Mouse (Mus musculus): ENCODE data around the gene Ccdc96.

Ccdc96 gene

DNA sequence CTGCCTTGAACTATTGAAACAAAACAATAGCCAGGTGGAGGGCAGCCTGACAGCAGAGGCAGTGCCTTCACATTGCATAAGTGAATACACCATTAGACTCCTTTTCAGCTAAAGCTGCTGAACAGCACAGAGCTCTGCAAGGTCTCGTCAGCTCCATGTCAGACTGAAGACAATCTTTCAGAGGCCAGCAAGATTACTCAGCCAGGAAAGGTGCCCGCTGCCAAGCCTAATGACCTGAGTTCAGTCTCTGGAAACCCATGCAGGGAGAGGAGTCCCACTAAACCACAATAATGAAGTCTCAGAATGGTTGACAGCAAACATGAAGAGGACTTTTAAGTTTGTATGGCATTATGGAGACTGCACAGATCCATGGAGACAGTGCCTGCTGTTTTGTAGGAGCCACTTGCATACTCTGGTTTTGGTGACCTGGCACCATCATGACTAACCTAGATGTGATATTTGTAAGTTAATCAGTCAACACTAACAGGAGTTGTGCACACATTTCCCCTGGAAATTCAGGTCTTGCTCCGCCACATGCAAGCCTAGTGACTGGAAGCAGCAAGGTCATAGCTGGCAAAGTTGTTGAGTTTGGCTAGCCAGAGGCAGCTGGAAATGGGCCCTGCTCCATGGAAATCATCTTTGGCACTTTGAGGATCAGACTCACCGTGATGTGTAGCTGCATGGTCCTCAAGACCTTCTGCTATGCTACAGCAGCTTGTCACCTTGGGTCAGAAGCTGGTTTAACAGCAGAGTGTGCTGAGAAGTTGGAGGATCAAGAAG, 11.3 kb upstream of the Ccdc96 start:
- no peak for DNase-seq (ENCODE audit: low spot score in 2 of 2)

DNA sequence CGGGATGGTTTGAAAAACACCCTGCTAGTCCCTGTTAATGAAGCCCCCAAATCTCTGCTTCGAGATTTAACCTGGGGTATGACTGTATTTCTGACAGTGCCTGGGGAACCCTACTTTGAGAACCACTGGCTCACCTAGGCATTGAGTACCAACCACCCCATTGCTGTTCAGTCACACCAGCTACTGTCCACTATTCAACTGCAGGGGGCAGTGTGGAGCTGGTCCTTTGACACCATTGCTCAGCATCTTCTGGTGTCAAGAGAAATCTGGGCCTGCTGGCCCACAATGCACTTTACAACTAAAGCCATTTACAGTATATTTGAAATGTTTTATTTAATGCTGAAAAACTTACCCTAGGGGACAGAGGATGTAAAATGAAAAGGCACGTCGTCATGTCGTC, 10.1 kb upstream of the Ccdc96 start:
- DNase-seq (ENCODE audit: low spot score in 2 of 2) = peak; percentile 28 to 53

DNA sequence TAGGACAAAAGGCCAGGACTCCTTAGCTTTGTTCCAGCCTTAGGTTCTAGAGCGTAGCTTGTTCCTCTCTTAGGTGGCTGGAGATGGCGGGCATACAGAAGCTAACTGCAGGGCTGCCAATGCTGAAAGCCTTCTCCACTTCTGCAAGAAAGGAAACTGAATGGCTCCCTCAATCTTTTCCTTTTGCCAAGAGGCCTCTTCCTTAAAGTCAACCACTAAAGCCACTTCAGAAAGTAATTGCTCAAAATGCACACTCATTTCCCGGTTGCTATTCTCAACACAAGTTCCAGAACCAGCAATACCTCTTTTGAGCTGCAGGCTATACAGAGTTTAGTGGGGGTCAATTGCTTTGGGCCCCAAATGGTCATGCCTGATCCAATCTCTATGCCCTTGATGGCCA, 6.9 kb upstream of the Ccdc96 start:
- no peak for DNase-seq (ENCODE audit: low spot score in 2 of 2)

DNA sequence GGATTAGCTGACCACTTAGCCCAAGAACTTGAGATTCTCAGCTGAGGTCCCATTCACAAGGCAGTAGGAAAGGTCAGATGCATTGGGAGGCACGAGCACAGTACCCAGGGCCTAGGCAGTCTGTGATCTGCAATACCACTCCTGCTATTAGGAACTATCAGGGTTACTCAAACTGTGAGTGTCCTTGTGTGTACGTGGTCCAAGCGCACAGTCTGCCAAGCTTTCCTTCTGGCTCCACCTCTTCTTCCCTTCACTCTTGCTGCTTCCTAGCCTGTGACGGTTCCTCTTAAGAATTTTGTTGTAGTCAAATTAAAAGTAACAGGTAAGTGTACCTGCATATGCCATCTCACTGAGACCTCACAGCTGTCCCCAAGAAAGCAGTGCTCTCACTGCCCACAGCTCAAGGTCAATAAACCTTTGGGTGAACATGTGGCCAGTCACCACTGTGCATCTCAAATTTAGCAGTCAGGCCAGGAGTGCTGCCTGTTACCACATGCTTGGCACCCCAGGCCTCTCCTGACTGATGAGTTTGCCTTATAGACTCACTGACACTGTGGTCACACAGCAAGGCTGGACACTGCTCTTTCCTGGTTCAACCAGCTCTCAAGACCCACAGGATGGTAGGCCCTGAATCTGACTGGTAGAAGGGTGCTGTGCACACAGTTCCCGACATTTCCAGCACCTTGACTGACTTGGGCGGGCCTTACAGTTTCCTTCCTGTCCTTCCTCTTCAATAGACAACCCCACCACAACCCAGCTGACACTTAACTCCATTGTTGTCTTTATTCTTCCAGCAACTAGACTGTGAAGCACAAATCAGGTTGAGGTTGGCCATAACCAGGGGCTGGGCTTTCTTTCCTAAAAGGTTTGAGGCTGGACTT, 5.6 kb upstream of the Ccdc96 start:
- DNase-seq (ENCODE audit: low spot score in 2 of 2) = peak in 1 of 2 experiments; percentile 42

DNA sequence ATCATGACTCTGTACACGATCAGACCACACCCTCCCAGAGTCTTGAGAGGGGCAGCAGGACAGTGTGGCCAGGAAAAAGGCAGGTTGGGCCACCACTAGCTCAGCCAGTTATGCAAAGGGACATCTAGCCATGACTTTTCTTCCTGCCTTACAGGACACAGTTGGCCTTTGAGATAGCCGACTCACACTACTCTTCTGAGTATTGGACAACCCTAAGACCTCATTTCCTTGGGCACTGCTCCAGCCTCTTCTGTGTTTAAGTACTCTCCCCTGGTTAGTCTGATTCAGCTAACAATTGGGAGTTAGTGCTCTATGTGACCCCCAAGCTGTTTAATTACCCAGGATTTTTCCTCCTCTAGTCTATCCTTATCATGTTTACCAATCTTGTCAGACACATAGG, 4.7 kb upstream of the Ccdc96 start:
- DNase-seq (ENCODE audit: low spot score in 2 of 2) = no peak

DNA sequence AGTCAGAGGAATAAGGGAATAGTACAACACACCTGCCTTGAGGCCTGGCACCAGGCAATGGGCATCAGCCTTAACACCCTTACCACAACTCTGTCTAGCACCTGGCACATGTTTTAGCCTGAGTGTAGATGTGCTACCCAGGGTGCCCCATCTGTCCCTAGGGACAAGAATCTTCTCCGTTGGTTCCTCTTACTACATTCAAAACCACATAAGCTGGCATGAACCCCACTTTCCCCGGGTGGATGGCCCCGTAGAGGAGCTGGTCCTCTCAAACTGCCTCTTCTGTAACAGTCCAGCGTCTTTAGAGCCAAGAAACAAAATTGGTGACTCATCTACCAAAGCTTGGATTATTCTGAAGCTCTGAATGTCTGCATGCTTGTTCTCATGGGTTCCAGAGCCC, 4.0 kb upstream of the Ccdc96 start:
- DNase-seq (ENCODE audit: low spot score in 2 of 2) = no peak

DNA sequence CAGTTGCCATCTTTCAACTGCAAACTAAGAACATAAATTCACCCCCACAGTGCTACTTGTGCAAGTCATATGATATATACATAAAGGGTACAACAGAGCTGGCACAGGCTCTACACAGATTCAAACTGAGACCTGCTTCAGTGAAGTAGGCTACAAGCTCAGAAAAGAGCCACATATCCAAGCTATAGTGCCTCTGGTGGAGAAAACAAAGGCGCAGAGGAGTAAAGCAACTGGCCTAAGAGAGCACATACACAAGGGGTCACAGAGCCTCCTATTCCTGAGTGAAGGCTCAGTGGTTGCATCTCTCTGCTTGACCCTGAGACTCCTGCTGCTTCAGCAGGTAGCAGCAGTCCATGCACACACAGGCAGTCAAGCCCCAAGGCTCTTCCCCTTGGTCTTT, 3.3 kb upstream of the Ccdc96 start:
- DNase-seq (ENCODE audit: low spot score in 2 of 2) = no peak

DNA sequence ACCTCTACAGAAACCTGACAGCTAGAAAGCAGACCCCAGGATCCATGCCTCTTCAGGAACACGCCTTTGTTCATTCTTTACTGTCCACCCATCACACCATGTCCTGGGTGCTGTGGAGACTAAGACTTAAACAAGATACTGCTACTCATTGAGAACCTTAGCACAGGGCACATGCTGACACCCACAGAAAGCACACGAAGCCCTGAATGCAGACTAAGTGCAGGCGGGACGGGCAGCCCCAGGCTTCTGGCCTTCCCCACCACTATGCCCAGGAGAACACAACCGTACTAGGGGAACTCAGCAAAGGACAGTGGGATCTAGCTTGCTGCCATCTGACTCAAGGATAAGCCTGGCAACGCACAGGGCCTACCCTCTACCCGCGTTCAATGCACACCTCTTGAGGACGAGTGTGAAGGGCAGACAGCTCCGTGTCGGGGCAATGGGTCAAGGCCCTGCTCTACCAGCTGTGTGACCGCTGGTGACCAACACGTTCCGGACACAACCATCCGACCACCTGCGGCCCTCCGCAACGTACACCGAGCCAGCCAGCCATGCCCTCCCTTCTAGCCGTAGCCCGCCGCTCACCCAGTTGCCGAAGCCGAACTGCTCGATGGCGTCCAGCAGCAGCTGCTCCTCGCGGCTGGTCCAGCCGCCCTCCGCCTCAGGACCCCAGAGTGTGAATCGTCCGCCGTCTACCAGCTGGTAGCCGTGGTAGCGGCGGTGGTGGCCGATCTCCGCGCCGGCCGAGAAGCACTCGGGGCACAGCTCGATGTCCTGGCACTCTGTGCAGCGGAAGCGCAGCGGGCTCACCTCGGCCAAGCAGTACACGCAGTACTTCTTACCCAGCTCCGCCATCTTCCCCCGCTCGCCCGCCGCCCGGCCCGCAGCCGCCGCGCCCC, 936 bp upstream of the Ccdc96 start:
- peak; percentile 51 to 54 for DNase-seq (ENCODE audit: low spot score in 2 of 2)

DNA sequence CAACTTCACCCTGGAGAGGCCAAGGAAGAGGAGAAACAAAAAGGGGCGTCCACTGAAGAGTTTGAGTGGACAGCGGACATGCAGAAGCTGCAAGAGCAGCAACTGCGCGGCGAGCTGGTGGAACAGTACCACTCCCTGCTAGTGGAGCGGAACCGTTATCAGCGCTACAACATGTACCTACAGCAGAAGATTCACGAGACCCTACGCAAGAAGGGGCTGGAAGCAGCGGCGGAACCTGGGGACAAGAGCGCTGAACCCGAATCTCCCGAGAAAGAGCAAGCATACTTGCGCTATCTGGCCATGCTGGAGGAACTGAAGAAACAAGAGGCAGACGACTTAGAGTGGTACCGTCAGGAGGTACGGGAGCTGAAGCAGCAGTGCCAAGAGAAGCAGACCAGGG, 918 bp downstream of the Ccdc96 start:
- no peak for DNase-seq (ENCODE audit: low spot score in 2 of 2)

DNA sequence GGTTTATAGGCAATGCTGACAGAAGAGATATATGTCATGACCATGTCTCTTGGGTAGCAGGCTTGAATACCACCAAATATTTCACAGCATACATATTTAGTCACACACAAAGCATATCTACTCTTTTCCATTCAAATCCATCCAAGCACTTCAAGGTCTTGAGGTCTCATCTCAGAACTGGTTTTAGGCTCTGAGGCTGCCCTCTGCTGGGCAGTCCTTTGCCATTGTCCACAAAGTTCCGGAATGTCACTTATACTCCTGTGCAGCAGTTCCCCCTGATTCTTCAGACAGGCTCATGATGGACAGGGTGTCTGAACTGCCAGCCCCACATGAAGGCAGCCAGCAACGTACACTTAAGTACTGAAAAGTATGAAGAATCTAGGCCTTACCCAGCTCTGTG, 4.8 kb downstream of the Ccdc96 start:
- no peak for DNase-seq (ENCODE audit: low spot score in 2 of 2)

DNA sequence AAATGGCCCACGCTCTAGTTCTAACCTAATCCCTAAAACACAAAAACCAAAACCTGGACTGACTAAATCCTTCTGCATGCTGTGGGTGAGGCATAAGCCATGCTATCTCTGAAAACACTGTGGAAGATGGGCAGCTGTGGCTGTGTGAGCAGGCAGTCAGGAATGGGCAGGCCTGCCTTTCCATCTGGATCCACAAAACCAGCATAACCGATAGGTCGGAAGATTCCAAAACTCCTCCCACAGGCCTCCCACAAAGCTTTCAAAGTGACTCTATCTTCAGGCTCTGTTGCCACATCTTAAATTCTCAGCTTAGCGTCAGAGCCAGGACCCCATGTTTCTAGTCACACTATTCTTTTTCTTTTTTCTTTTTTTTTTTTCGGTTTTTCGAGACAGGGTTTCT, 9.5 kb downstream of the Ccdc96 start:
- DNase-seq (ENCODE audit: low spot score in 2 of 2) = no peak

DNA sequence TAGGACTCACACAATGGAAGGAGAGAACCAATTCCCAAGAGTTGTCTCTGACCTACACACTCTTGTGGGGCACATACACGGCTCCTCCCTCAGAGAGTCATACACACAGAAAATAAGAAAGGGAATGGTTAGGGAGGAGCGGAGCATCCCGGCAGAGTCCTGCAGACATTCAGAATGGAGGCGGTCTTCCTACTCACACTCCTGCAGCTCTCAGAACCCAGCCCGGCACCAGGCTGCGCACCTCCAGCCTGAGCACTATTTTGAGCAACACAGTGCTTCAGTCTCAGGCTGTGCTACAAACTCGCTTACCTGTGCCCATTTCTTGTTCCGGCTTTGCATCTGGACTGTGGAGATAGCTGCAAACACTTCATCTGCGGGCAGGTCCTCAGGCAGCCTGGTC, 10.3 kb downstream of the Ccdc96 start:
- no peak for DNase-seq (ENCODE audit: low spot score in 2 of 2)

DNA sequence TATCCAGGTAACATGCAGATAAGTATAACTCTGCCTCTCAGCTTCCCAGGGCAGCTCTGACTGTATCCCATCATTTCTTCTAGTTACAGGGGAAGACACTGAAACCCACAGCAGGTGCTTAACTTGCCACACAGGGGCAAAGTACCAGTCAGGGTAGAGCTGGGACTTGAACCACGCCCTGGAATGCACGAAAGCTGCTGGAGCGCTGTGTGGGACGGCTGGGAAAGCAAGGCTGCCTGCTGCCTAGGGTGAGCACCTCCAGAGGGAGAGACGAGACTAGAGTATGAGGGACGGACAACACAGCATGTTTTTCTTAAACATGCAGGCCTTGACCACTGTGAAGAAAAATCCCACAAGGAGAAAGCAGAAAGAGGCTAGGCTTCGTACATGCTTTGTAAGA, 20.8 kb downstream of the Ccdc96 start:
- DNase-seq (ENCODE audit: low spot score in 2 of 2) = no peak

DNA sequence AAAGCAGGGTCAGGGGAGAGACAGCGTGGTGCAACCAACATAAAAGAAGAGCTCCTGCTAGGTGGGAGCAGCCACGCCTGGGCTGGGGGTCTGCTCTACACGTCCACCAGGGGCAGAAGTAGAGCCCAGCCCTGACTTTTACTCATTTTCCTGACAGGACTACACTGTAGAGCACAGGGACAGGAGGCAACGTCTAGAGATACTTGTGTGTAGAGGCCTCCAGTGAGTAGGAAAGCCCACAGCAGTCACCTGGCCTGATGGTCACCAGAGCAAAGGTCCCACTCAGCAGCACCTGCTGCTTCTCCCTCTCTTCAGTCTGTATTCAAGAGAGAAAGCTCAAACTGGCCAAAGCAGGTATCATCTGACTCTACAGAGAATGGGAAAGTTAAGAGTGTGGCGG, 21.3 kb downstream of the Ccdc96 start:
- no peak for DNase-seq (ENCODE audit: low spot score in 2 of 2)

DNA sequence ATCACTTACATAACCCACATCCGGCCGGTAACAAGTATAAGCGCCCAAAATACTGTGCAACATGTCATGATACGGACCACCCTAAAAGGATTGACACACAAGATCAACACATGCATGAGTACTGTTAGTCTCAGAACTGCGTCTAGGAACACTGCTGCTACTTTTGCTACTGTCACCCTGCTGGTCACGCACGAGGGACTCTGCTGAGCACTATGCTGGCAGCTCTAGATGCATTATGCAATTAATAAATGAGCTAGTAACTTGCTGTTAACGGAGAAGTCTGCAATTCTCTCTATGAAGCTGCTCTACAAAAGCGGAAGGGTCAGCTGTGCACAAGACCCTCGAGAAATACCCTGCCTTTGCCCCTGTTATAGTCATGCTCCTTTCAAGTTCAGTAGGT, 24.0 kb downstream of the Ccdc96 start:
- DNase-seq (ENCODE audit: low spot score in 2 of 2) = no peak

DNA sequence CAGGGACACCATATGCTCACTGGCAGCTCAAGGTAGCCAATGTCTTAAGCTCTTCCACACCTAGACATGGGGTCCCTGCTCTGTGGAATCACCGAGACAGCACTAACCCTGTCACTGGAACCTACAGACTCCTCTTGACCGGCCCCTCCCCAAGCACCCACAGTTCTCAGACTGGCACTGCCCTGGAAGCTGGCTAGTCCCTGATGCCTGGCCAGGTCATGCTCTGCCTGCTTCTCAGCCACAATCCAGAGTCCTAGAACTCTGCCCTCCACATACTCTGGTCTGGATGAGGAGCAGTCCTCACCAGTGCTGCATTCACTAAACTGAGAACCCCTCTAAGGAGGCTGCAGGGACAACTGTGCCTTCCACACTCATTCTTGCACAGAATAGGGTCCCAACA, 26.6 kb downstream of the Ccdc96 start:
- DNase-seq (ENCODE audit: low spot score in 2 of 2) = no peak

DNA sequence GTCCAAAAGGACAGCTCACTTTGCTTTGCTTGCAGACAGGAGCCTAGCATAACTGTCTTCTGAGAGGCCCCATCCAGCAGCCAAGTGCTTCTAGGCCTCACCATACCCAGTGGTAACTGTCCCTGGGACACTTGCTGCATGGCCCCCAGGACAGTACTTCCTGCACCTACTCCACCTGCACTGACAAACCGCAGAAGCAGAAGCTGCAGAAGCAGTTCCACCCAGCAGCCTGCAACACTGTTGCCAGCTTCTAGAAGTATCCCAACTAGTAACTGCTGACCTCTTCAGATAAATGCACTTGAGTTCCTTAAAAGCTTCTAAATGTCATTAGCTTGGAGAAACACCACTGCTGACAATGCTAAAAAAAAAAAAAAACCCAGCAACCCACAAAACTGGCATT, 30.7 kb downstream of the Ccdc96 start:
- DNase-seq (ENCODE audit: low spot score in 2 of 2) = peak; percentile 12 to 40

DNA sequence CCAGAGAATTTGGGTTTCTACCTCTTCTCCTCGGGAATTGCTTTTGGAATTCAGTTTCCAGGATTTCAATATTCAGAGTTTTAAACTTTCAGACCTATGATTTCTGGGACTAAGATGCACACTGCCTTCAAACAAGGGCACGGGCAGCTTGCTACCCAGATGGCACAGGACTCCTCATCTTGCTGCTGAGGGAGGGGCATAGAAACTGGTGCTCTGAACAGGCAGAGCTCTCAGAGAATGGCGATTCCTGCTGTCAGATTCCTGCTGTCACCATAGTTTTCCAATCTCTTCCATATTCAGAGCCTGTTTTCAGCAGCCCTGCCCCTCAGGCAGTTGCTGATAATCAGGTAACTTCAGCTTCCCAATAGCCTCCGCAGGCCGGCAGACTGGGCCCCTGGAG, 31.2 kb downstream of the Ccdc96 start:
- no peak for DNase-seq (ENCODE audit: low spot score in 2 of 2)

DNA sequence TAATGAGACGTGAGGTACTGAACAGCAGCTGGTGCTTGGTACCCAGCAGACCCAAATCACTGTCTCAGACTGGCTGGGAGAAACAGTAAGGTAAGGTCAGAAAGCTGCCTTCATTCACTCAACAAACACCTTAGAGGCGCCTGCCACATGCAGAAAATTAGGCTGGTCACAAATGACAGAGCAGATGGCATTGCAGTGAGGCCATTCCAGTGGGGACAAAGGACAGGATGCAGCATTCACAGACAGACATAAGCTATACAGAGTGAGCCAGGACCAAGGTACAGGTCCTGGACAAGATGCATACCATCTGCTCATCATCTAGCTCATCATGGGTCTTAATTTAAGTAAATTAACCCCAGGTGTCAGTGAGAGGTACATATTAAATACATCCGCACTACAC, 33.2 kb downstream of the Ccdc96 start:
- DNase-seq (ENCODE audit: low spot score in 2 of 2) = no peak

DNA sequence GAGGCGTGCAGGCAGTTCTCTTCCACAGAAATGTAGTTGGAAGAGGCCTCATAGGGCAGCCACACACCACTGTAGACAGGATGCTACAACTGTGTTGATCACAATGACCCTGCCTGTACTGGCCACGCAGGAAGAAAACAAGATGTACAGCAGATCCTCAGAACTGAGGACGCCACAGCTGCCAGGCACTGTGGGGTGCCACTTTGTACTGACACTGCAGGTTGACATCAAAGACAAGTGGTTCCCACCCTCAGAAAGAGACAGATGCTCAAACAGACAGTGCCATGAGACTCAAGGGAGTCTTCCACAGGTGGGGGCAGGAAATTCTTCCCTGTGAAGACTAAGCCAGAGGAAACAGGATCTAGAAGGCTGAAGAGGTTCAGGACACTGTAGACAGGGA, 35.4 kb downstream of the Ccdc96 start:
- DNase-seq (ENCODE audit: low spot score in 2 of 2) = no peak

DNA sequence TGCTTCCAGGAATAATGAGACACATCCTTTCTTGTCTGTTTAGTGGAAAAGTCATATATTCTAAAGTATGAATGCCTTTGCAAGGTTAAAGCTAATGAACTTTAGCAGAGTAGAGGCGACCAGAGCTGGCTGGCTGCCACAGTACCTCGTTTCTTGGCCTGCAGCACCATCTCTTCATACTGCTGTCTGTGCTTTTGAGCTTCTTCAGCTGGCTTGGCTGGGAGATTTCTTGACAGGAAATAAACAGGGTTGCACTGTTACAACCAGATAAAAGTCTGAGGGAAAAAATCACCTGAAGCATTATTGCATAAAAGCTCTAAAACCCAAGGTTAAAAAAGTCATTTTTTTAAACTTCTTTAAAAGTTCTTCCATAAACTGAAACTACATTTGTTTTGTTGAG, 38.4 kb downstream of the Ccdc96 start:
- no peak for DNase-seq (ENCODE audit: low spot score in 2 of 2)

DNA sequence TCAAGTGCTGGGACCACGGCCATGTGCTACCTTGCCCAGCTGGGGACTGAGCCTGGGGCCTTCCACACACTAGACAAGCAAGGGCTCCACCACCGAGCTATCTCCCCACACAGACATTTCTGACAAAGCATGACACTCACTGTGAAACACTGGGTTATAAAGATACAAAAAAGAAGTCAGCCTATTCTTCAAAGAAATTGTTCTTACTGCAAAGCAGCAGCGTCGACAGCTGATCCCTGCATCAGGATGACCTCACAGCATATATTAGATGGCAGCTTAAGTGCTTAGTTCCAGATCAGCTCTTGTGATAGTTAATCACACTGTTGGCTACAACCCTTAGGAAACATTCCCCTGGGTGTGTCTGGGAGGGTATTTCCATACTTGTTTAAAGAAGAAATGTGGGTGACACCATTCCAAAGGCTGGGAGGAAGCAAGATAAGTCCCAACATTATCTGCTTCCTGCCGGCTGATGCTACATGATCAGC, 38.9 kb downstream of the Ccdc96 start:
- DNase-seq (ENCODE audit: low spot score in 2 of 2) = no peak
